In the genomic region with DNA sequence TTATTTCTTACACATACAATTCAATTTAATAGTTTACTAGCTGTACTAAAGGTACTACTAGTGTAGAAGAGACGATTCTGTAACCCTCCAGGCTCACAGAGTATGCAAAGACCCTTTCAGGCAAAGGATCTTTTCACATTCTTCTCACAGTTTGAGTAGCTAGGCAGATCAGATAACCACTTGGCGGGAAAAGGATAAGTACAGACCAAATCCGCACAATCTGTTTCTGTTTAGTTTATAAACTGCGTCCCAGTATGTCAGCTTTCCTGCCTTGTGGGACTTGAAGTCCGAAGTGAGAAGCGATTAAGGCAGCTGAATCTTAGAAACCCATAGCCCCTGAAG, we compare ENCODE assay signal across 8 mouse cellular contexts. TPM values are rescaled to one million over a fixed set of nuclear protein-coding genes. Genes with fewer than 3 reads are reported as not detected.
A peak's percentile ranks its signal among the peaks of the same experiment; 100 is the strongest.
DNase-seq lines count a peak whose midpoint lies in the region; ATAC-seq and TF ChIP-seq lines count a peak whose summit lies in the region.

No protein-coding gene starts in this region.

- no peak for ATAC-seq in erythroblast, adult 5-6 weeks (replicated peaks; ENCODE audit: low FRiP score, poor library complexity, severe bottlenecking)
- ATAC-seq in liver, embryonic 13.5 days (ENCODE audit: low read depth), result no peak

- DNase-seq in spleen, adult 2 months (ENCODE audit: low read depth in 1 of 2, low spot score in 2 of 2), result no peak
- DNase-seq in spleen, postnatal 14 days (ENCODE audit: low spot score in 2 of 2), result no peak
- no peak for DNase-seq in liver, embryonic 13.5 days
- no peak for DNase-seq in ovary, adult 18-20 months (ENCODE audit: low spot score)
- DNase-seq in ovary, postnatal 36 days (ENCODE audit: low spot score), result no peak
- DNase-seq in right cerebral cortex, adult 2 months (ENCODE audit: low spot score in 2 of 2), result no peak

- WGBS in spleen, adult 2 months, result 0% methylated on average over 6 of the region's 6 CpGs
- WGBS in liver, embryonic 13.5 days (ENCODE audit: insufficient replicate concordance), result 0% methylated on average over 6 of the region's 6 CpGs

- TF ChIP-seq CTCF in spleen, adult 2 months (IDR thresholded peaks at IDR 0.05; ENCODE audit: extremely low read depth, insufficient read depth, insufficient read length, insufficient replicate concordance), result no peak

- peak overlapping the region; percentile 84 for H3K4me2 ChIP-seq in liver, embryonic 13.5 days

- no peak overlapping the region for H3K27ac ChIP-seq in spleen, adult 2 months (ENCODE audit: insufficient read depth, low read length)
- peak overlapping the region; percentile 58 for H3K27ac ChIP-seq in liver, embryonic 13.5 days

- H3K4me3 ChIP-seq in erythroblast, embryonic 14.5 days (replicated peaks), result peak overlapping the region; percentile 89
- H3K4me3 ChIP-seq in spleen, adult 2 months (ENCODE audit: extremely low read depth, insufficient read depth, insufficient read length), result peak overlapping the region; percentile 37; the same call in 1 of the 2 replicates
- peak overlapping the region; percentile 87 for H3K4me3 ChIP-seq in liver, embryonic 13.5 days (replicated peaks)

- no peak for TF ChIP-seq POLR2A in spleen, adult 2 months (IDR thresholded peaks at IDR 0.05; ENCODE audit: low read depth, low read length)

- H3K4me1 ChIP-seq in erythroblast, embryonic 14.5 days (ENCODE audit: control insufficient read depth), result peaks cover 30% of the 10 kb centered on the region
- peaks cover 2% of the 10 kb centered on the region; the same call in 1 of the 2 replicates for H3K4me1 ChIP-seq in spleen, adult 2 months (ENCODE audit: control insufficient read depth, insufficient read depth, insufficient read length)
- peaks cover 17% of the 10 kb centered on the region for H3K4me1 ChIP-seq in liver, embryonic 13.5 days (replicated peaks)

- no peaks in the 10 kb centered on the region for H3K9me3 ChIP-seq in erythroblast, embryonic 14.5 days (ENCODE audit: control insufficient read depth, low read length)
- no peaks in the 10 kb centered on the region for H3K9me3 ChIP-seq in liver, embryonic 13.5 days (replicated peaks)

- peaks cover 12% of the 10 kb centered on the region for H3K36me3 ChIP-seq in erythroblast, embryonic 14.5 days (ENCODE audit: control insufficient read depth)
- peaks cover 1% of the 10 kb centered on the region; the same call in 1 of the 2 replicates for H3K36me3 ChIP-seq in spleen, adult 2 months (ENCODE audit: control insufficient read depth, insufficient read depth, low read length)
- no peaks in the 10 kb centered on the region for H3K36me3 ChIP-seq in liver, embryonic 13.5 days

- no peaks in the 10 kb centered on the region for H3K27me3 ChIP-seq in erythroblast, embryonic 14.5 days (ENCODE audit: control insufficient read depth)
- H3K27me3 ChIP-seq in spleen, adult 2 months (ENCODE audit: control insufficient read depth, insufficient read depth, low read length), result no peaks in the 10 kb centered on the region
- H3K27me3 ChIP-seq in liver, embryonic 13.5 days, result no peaks in the 10 kb centered on the region

- peak overlapping the region; percentile 87; the same call in 1 of the 2 replicates for H3K9ac ChIP-seq in liver, embryonic 13.5 days

RNA-seq across cellular contexts. Expression of a gene that starts 0.3 kb away (rescaled TPM):
- polyA plus RNA-seq in erythroblast, embryonic 14.5 days (2012), result 6.1 and 8.1 TPM in 2 replicates
- 7.7 and 11.0 TPM in 2 replicates for total RNA-seq in erythroblast, adult 5-6 weeks (2015; ENCODE audit: low replicate concordance)
- total RNA-seq in erythroblast, adult 5-6 weeks (2017; ENCODE audit: low replicate concordance), result 4.3 and 14.5 TPM in 2 replicates
- polyA plus RNA-seq in spleen, adult 2 months (2012; rRNA removed), result 4.8 and 5.5 TPM in 2 replicates
- polyA plus RNA-seq in liver, embryonic 13.5 days (2015; fragmentation: Nextera tagmentation; extraction: Ambion mirVana), result 18.7 and 20.7 TPM in 2 replicates

RNA-seq across cellular contexts. Expression of a gene that starts 14.9 kb away (rescaled TPM):
- polyA plus RNA-seq in erythroblast, embryonic 14.5 days (2012), result 0.83 and 1.7 TPM in 2 replicates
- 25.2 and 30.5 TPM in 2 replicates for total RNA-seq in erythroblast, adult 5-6 weeks (2015; ENCODE audit: low replicate concordance)
- 9.6 and 12.5 TPM in 2 replicates for total RNA-seq in erythroblast, adult 5-6 weeks (2017; ENCODE audit: low replicate concordance)
- polyA plus RNA-seq in spleen, adult 2 months (2012; rRNA removed), result 11.9 and 14.7 TPM in 2 replicates
- 4.0 and 4.9 TPM in 2 replicates for polyA plus RNA-seq in liver, embryonic 13.5 days (2015; fragmentation: Nextera tagmentation; extraction: Ambion mirVana)

Comparison
In these comparisons a context has a peak if more than half of its experiments do, and no peak if none do; other contexts are left out.
1. H3K4me3 ChIP-seq: peak in every context shown above with its lines; median percentile 89 in erythroblast, embryonic 14.5 days; 87 in liver, embryonic 13.5 days; 37 in spleen, adult 2 months.